Mouse (Mus musculus) ES-E14 (cell line): ENCODE measurements around the gene Tmem184b.

Experiments used
- HCFC1 ChIP-seq: IDR thresholded peaks from 2 replicates; pipeline ENCODE4 v1.6.1; 2012; ENCODE audit warnings: low read length, inconsistent platforms, borderline replicate concordance; ENCODE audit not compliant: insufficient read depth
- ZNF384 ChIP-seq: IDR thresholded peaks from 2 replicates; pipeline ENCODE4 v1.6.1; 2012; ENCODE audit warnings: low read depth, low read length, inconsistent platforms

- no peak for TF ChIP-seq HCFC1
- no peak for TF ChIP-seq ZNF384
Measured at GRCm38 (mm10) chr15:79359954-79360353, 43.4 kb downstream of the Tmem184b start.
